Mouse (Mus musculus): ENCODE data around the gene Zfp638.

DNA sequence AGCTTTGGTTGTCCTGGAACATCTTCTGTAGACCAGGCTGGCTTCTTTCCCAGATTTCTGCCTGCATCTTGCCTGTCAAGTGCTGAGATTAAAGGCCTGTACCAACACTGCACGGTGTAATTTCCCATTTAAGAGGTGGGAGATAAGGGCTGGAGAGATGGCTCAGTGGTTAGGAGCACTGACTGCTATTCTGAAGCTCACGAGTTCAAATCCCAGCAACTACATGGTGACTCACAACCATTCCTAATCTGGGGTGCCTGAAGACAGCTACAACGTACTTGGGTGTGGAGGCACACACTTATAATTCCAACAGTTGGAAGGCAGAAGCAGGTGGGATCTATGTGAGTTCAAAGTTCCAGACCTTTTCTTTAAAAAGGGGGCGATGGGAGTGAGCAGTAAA lies 46.8 kb downstream of the Zfp638 start:
- TF ChIP-seq CTCF (conservative IDR thresholded peaks at IDR 0.05; ENCODE audit: low read length) (no peak), NANOG (IDR thresholded peaks at IDR 0.05; ENCODE audit: borderline replicate concordance, low read length) (no peak), POU5F1 (IDR thresholded peaks at IDR 0.05; ENCODE audit: borderline replicate concordance, low read length) (no peak)

All from E14TG2a.4 (cell line).